13 mouse cellular contexts compared by ENCODE assay signal in genomic region chr6:128996768-128997442, GRCm38 (mm10). TPM values are rescaled to one million over a fixed set of nuclear protein-coding genes. Genes with fewer than 3 reads are reported as not detected.
DNase-seq lines count a peak whose midpoint lies in the region; ATAC-seq and TF ChIP-seq lines count a peak whose summit lies in the region.
"Had no signal": no experiment of that assay in that cellular context is flagged by ENCODE, and none has a peak within 500 bp of the region (broad histone marks: within the 10 kb centered on the region; RNA-seq: fewer than 3 reads in every experiment).

No protein-coding gene starts in this region.

- TF ChIP-seq CTCF in liver, embryonic 14.5 days (IDR thresholded peaks at IDR 0.05; ENCODE audit: low read depth) = no peak

- 37% methylated on average over 13 of the region's 13 CpGs for WGBS in liver, embryonic 14.5 days (ENCODE audit: insufficient replicate concordance)

- no peaks in the 10 kb centered on the region for H3K36me3 ChIP-seq in liver, embryonic 14.5 days (replicated peaks; ENCODE audit: control insufficient read depth, insufficient read depth, low read depth)
- H3K36me3 ChIP-seq: embryonic facial prominence, embryonic 15.5 days had no signal

- DNase-seq in heart, adult 11 months = peak; percentile 91
- no peak for DNase-seq in heart, postnatal 36 days
- peak; percentile 31 for DNase-seq in spleen, adult 12 weeks (ENCODE audit: low spot score)
- no peak for DNase-seq in spleen, postnatal 14 days (ENCODE audit: low spot score in 2 of 2)
- DNase-seq in liver, embryonic 14.5 days (ENCODE audit: low read depth in 3 of 3, low spot score in 3 of 3) = peak in 1 of 3 experiments; percentile 16
- DNase-seq in adrenal gland, postnatal 14 days = no peak
- DNase-seq in frontal cortex, postnatal 14 days (ENCODE audit: low spot score in 2 of 2) = no peak
- no peak for DNase-seq in cerebellum, postnatal 36 days
- DNase-seq: adrenal gland, postnatal 36 days; cerebellum, adult 9-10 months; lung, postnatal 36 days had no signal

- no peak for TF ChIP-seq EP300 in liver, embryonic 14.5 days (IDR thresholded peaks at IDR 0.05; ENCODE audit: low read depth)

- H3K27ac ChIP-seq in liver, embryonic 14.5 days = no peak overlapping the region; the same call in 1 of the 2 replicates
- H3K27ac ChIP-seq: embryonic facial prominence, embryonic 15.5 days had no signal

- peaks cover 11 to 14% of the 10 kb centered on the region in 2 experiments for H3K4me1 ChIP-seq in liver, embryonic 14.5 days (replicated peaks; ENCODE audit: control insufficient read depth in 2 of 2, insufficient read depth in 2 of 2, low read length in 1 of 2)

- no peaks in the 10 kb centered on the region for H3K9me3 ChIP-seq in liver, embryonic 14.5 days (ENCODE audit: control insufficient read depth, low read length)
- H3K9me3 ChIP-seq: embryonic facial prominence, embryonic 15.5 days had no signal

- H3K9ac ChIP-seq in liver, embryonic 14.5 days (replicated peaks) = peak overlapping the region; percentile 52
- H3K9ac ChIP-seq: embryonic facial prominence, embryonic 15.5 days had no signal

- intact Hi-C loops in heart, postnatal 36 days (cut with DNase I) = no loop called here

- H3K27me3 ChIP-seq in liver, embryonic 14.5 days (ENCODE audit: control insufficient read depth, insufficient read depth, low read length) = no peaks in the 10 kb centered on the region
- H3K27me3 ChIP-seq: embryonic facial prominence, embryonic 15.5 days had no signal

- H3K4me3 ChIP-seq in liver, embryonic 14.5 days (ENCODE audit: insufficient read depth in 1 of 2, low read depth in 2 of 2, low read length in 2 of 2) = peak overlapping the region; percentile 29 to 33; a peak in 3 of 4 replicates
- H3K4me3 ChIP-seq: embryonic facial prominence, embryonic 15.5 days had no signal

- ATAC-seq in liver, embryonic 14.5 days (ENCODE audit: insufficient read depth) = peak; percentile 78

- H3K4me2 ChIP-seq in liver, embryonic 14.5 days (ENCODE audit: low read depth) = peak overlapping the region; percentile 61
- H3K4me2 ChIP-seq: embryonic facial prominence, embryonic 15.5 days had no signal

RNA-seq across cellular contexts. Expression of gene Klrb1f, which starts 48.8 kb away (rescaled TPM):
- not detected for total RNA-seq in heart, postnatal 36 days (2021)
- 0.16 and 0.23 TPM in 2 replicates for polyA plus RNA-seq in liver, embryonic 14.5 days (2012; rRNA removed)
- polyA plus RNA-seq in liver, embryonic 14.5 days (2014; fragmentation: Nextera tagmentation; extraction: Ambion mirVana) = 0.15 and 0.72 TPM in 2 replicates
- not detected in 2 replicates for total RNA-seq in adrenal gland, postnatal 14 days (2021)
- total RNA-seq: adrenal gland, postnatal 36 days had no signal
- polyA plus RNA-seq: testis, adult 2 months had no signal

Comparison
In these comparisons a context has a peak if more than half of its experiments do, and no peak if none do; other contexts are left out.
1. DNase-seq: peak in heart, adult 11 months (single experiment) and spleen, adult 12 weeks (single experiment); none in heart, postnatal 36 days (0 of 2), spleen, postnatal 14 days (0 of 2), adrenal gland, postnatal 14 days (single experiment), frontal cortex, postnatal 14 days (0 of 2) and cerebellum, postnatal 36 days (0 of 2).